Mouse (Mus musculus): Measurements from ENCODE around the gene Rab7b. TPM values are rescaled to one million over a fixed set of nuclear protein-coding genes. Genes with fewer than 3 reads are reported as not detected.

Rab7b gene
- polyA plus RNA-seq, 1 experiment = 4.8 TPM

GRCm38 (mm10) chr1:131660266-131660665 is 28.2 kb upstream of the Rab7b start:
- WGBS = 85% methylated on average over 2 of the region's 2 CpGs
- no peak overlapping the region for H3K27ac ChIP-seq (ENCODE audit: insufficient read depth, low read length)
- H3K4me3 ChIP-seq (replicated peaks; ENCODE audit: insufficient read depth, low read depth, low read length) = no peak overlapping the region
- no peaks in the 10 kb centered on the region for H3K4me1 ChIP-seq (ENCODE audit: control insufficient read depth, insufficient read depth, low read length)
- no peak for TF ChIP-seq POLR2A (IDR thresholded peaks at IDR 0.05; ENCODE audit: borderline replicate concordance, insufficient read depth, low read length)
- TF ChIP-seq CTCF (IDR thresholded peaks at IDR 0.05; ENCODE audit: borderline replicate concordance, insufficient read depth, low read depth, low read length) = no peak
- H3K27me3 ChIP-seq (ENCODE audit: control insufficient read depth, insufficient read depth, low read length) = no peaks in the 10 kb centered on the region
- DNase-seq = no peak

DNA sequence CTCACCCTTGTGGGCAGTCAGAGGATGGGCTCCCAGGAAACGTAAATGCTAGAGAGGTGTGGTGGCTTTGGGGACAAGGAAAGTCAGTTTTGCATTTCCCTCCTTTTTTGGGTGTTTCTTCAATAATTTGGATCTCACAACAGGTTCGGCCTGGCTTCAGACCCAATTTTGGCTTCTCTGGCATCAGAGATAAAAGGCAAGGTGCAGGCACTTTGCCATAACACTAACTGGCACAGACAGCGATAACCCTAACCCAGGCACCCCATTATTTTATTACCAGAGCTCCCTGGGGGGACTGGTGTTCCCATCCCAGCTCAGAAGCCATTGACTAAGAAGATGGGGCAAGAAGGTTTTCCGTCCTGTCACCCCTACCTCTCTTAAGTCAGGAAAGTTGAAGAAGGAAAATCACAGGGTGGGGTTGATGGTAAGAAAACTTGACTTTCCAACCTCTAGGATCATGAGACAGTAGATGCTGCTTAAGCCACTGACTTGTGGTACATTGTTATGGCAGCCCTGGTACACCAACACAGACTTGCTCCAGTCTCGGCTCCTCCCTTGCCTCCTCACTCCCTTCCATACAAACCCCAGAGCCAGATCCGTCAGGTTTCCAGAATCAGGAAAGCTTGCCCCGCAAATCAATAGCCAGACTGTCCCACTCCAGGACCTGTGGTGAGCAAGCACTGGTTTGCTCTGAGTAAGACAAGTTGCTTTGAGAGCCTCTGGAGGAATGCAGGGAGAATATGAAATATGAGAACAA is 27.6 kb upstream of the Rab7b start:
- DNase-seq = no peak
- Histone ChIP-seq H3K4me3 (replicated peaks; ENCODE audit: insufficient read depth, low read depth, low read length) (no peak overlapping the region), H3K4me1 (ENCODE audit: control insufficient read depth, insufficient read depth, low read length) (no peaks in the 10 kb centered on the region), H3K27ac (ENCODE audit: insufficient read depth, low read length) (no peak overlapping the region), H3K27me3 (ENCODE audit: control insufficient read depth, insufficient read depth, low read length) (no peaks in the 10 kb centered on the region)
- TF ChIP-seq CTCF (IDR thresholded peaks at IDR 0.05; ENCODE audit: borderline replicate concordance, insufficient read depth, low read depth, low read length) (no peak), POLR2A (IDR thresholded peaks at IDR 0.05; ENCODE audit: borderline replicate concordance, insufficient read depth, low read length) (no peak)
- WGBS = 76% methylated on average over 7 of the region's 7 CpGs

GRCm38 (mm10) chr1:131661749-131662148 is 26.7 kb upstream of the Rab7b start:
- no peak for DNase-seq
- no peak overlapping the region for H3K4me3 ChIP-seq (replicated peaks; ENCODE audit: insufficient read depth, low read depth, low read length)
- H3K27me3 ChIP-seq (ENCODE audit: control insufficient read depth, insufficient read depth, low read length) = no peaks in the 10 kb centered on the region
- 75% methylated on average over 3 of the region's 3 CpGs for WGBS
- TF ChIP-seq CTCF (IDR thresholded peaks at IDR 0.05; ENCODE audit: borderline replicate concordance, insufficient read depth, low read depth, low read length) (no peak), POLR2A (IDR thresholded peaks at IDR 0.05; ENCODE audit: borderline replicate concordance, insufficient read depth, low read length) (no peak)
- no peaks in the 10 kb centered on the region for H3K4me1 ChIP-seq (ENCODE audit: control insufficient read depth, insufficient read depth, low read length)
- no peak overlapping the region for H3K27ac ChIP-seq (ENCODE audit: insufficient read depth, low read length)

DNA sequence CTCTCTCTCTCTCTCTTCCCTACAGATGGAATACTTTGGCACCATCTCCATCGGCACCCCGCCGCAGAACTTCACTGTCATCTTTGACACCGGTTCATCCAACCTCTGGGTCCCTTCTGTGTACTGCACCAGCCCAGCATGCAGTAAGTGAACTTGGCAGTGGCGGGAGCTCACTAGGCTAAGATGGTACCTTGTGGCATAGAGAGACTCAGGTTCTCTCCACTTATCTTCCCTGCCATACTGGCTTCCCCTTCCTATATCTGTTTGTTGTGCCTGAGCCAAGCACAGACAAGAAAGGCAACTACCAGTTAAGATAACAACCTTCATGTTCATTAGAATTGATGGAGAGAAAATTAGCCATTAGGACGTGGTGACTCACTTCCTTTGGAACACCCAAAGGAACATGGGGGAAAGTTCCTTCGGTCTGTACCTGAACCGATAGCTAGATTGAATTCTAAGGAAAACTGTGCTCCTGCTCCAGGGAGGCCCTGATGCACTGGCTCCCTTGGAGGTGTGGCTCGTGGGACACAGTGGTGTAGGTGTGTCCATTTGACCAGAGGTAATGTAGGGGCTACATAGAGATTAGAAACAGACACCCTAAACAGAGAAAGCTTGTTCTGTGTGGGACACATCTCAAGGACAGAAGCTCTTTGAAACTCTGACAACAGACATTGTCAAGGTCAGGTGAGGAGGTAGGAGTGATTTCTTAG is 25.1 kb upstream of the Rab7b start:
- Histone ChIP-seq H3K4me3 (replicated peaks; ENCODE audit: insufficient read depth, low read depth, low read length) (no peak overlapping the region), H3K27ac (ENCODE audit: insufficient read depth, low read length) (no peak overlapping the region), H3K4me1 (ENCODE audit: control insufficient read depth, insufficient read depth, low read length) (no peaks in the 10 kb centered on the region), H3K27me3 (ENCODE audit: control insufficient read depth, insufficient read depth, low read length) (no peaks in the 10 kb centered on the region)
- no peak for DNase-seq
- no peak for TF ChIP-seq POLR2A (IDR thresholded peaks at IDR 0.05; ENCODE audit: borderline replicate concordance, insufficient read depth, low read length)
- TF ChIP-seq CTCF (IDR thresholded peaks at IDR 0.05; ENCODE audit: borderline replicate concordance, insufficient read depth, low read depth, low read length) = no peak
- 70% methylated on average over 9 of the region's 9 CpGs for WGBS

DNA sequence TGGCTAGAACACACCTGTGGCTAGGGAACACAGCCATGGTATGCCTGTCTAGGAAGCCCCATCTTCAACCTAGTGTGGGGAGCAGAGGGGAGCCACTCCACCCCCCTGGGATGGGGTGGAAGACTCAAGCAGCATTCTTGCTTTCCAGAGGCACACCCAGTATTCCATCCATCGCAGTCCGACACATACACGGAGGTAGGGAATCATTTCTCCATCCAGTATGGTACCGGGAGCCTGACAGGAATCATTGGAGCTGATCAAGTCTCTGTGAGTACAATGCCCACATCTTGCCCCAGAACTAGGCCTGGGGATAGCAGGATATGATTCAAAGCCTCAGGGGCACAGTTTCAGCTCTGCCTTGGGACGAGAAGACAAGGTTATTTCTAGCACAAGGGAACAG is 24.4 kb upstream of the Rab7b start:
- Histone ChIP-seq H3K27me3 (ENCODE audit: control insufficient read depth, insufficient read depth, low read length) (no peaks in the 10 kb centered on the region), H3K27ac (ENCODE audit: insufficient read depth, low read length) (no peak overlapping the region), H3K4me3 (replicated peaks; ENCODE audit: insufficient read depth, low read depth, low read length) (no peak overlapping the region), H3K4me1 (ENCODE audit: control insufficient read depth, insufficient read depth, low read length) (no peaks in the 10 kb centered on the region)
- TF ChIP-seq POLR2A (IDR thresholded peaks at IDR 0.05; ENCODE audit: borderline replicate concordance, insufficient read depth, low read length) (no peak), CTCF (IDR thresholded peaks at IDR 0.05; ENCODE audit: borderline replicate concordance, insufficient read depth, low read depth, low read length) (no peak)
- no peak for DNase-seq
- 86% methylated on average over 5 of the region's 5 CpGs for WGBS

DNA sequence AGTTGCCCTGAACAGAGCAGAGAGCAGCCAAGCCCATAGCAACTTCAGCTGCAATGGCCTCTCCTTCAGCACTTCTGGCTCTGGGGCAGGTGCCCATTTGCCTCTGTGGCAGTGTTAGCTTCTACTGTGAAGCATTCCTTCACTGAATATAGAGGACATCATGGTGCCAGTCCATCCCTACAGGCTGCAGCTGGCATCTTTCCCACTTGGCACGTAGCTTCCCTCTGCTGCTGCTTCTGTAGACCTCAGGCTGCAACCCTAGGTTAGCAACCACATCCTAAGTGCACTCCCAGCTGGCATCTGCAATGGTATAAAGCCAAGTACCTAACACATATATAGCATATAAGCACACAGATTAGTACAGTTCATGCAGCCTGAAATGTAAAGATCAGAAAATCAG is 22.6 kb upstream of the Rab7b start:
- no peaks in the 10 kb centered on the region for H3K4me1 ChIP-seq (ENCODE audit: control insufficient read depth, insufficient read depth, low read length)
- WGBS = 11% methylated on average over 1 of the region's 1 CpGs
- DNase-seq = no peak
- no peak overlapping the region for H3K27ac ChIP-seq (ENCODE audit: insufficient read depth, low read length)
- no peak overlapping the region for H3K4me3 ChIP-seq (replicated peaks; ENCODE audit: insufficient read depth, low read depth, low read length)
- TF ChIP-seq POLR2A (IDR thresholded peaks at IDR 0.05; ENCODE audit: borderline replicate concordance, insufficient read depth, low read length) (no peak), CTCF (IDR thresholded peaks at IDR 0.05; ENCODE audit: borderline replicate concordance, insufficient read depth, low read depth, low read length) (no peak)
- no peaks in the 10 kb centered on the region for H3K27me3 ChIP-seq (ENCODE audit: control insufficient read depth, insufficient read depth, low read length)

DNA sequence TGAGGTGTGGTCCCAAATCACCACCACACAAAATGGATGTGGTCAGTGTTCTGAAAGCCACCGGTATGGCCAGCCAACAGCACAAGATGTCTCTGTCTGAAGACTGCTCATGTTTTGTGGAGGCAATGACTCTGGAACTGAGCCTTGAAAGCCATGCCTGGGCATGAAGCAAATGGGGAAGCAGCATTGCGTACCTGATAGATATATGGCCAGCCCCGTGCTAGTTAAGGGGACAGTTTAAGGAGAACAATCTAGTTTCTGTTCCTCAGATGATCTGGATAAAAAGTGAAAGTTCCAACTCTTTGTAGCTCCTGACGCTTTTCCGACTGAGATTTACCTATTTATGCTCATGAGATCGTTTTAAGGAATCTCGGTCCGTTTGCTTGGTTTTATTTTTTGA is 17.4 kb upstream of the Rab7b start:
- Histone ChIP-seq H3K27me3 (ENCODE audit: control insufficient read depth, insufficient read depth, low read length) (no peaks in the 10 kb centered on the region), H3K27ac (ENCODE audit: insufficient read depth, low read length) (no peak overlapping the region), H3K4me1 (ENCODE audit: control insufficient read depth, insufficient read depth, low read length) (no peaks in the 10 kb centered on the region), H3K4me3 (replicated peaks; ENCODE audit: insufficient read depth, low read depth, low read length) (no peak overlapping the region)
- 94% methylated on average over 8 of the region's 8 CpGs for WGBS
- TF ChIP-seq CTCF (IDR thresholded peaks at IDR 0.05; ENCODE audit: borderline replicate concordance, insufficient read depth, low read depth, low read length) = no peak
- no peak for TF ChIP-seq POLR2A (IDR thresholded peaks at IDR 0.05; ENCODE audit: borderline replicate concordance, insufficient read depth, low read length)
- no peak for DNase-seq

DNA sequence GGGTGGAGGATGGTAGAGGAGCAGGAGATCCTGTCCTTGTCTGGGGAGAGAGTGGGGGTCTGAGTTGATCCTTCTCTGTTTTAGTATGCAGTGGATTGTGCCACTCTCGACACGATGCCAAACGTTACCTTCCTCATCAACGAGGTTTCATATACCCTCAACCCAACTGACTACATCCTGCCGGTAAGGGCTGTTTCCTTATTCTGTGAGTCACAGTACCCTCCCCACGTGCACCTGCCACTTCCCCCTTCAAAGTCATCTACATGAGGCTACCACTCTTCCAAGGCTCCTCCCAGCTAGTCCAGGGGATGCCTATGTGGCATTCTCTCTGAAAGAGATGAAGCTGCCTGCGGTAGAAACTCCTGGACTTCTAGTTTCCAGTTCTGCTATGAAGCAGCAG is 16.1 kb upstream of the Rab7b start:
- no peak for DNase-seq
- H3K27me3 ChIP-seq (ENCODE audit: control insufficient read depth, insufficient read depth, low read length) = no peaks in the 10 kb centered on the region
- 82% methylated on average over 7 of the region's 7 CpGs for WGBS
- no peak overlapping the region for H3K4me3 ChIP-seq (replicated peaks; ENCODE audit: insufficient read depth, low read depth, low read length)
- TF ChIP-seq POLR2A (IDR thresholded peaks at IDR 0.05; ENCODE audit: borderline replicate concordance, insufficient read depth, low read length) (no peak), CTCF (IDR thresholded peaks at IDR 0.05; ENCODE audit: borderline replicate concordance, insufficient read depth, low read depth, low read length) (no peak)
- H3K4me1 ChIP-seq (ENCODE audit: control insufficient read depth, insufficient read depth, low read length) = no peaks in the 10 kb centered on the region
- no peak overlapping the region for H3K27ac ChIP-seq (ENCODE audit: insufficient read depth, low read length)
